Mouse (Mus musculus) cerebellum, adult 2 months (tissue): ENCODE data around the gene Lrrc42.

ENCODE experiments used
- CTCF ChIP-seq: fragments of 200-500 bp; IDR thresholded peaks from 2 replicates; pipeline ENCODE4 v1.5.1; 2011; ENCODE audit warnings: low read depth, mild to moderate bottlenecking, control low read depth, low read length, moderate library complexity, borderline replicate concordance; ENCODE audit not compliant: insufficient read depth
- POLR2A ChIP-seq: fragments of 200-500 bp; IDR thresholded peaks from 2 replicates; pipeline ENCODE4 v1.6.1; 2011; ENCODE audit warnings: low read length, control low read depth, borderline replicate concordance; ENCODE audit not compliant: insufficient read depth

- TF ChIP-seq POLR2A (no peak), CTCF (no peak)
Measured at GRCm38 (mm10) chr4:107238253-107238652, 15.1 kb downstream of the Lrrc42 start.
